Mouse (Mus musculus) hindbrain, postnatal 0 days (tissue): Measurements from ENCODE around the gene Ednrb. TPM values are rescaled to one million over a fixed set of nuclear protein-coding genes. Genes with fewer than 3 reads are reported as not detected.

Experiments used
- ATAC-seq: fragments of 200-750 bp; cut with Nextera tagmentation; 2 replicates; pipeline ENCODE4 v1.8.0; 2017; ENCODE audit warnings: mild to moderate bottlenecking, moderate TSS enrichment, moderate library complexity
- DNase-seq: peaks from one replicate; pipeline ENCODE4 v3.0.0-alpha.2; 2015; ENCODE audit warnings: low spot score
- H3K27ac ChIP-seq: fragments of 300-500 bp; sonication (generic); 2 replicates; pipeline ENCODE4 v1.5.1; 2014; ENCODE audit warnings: mild to moderate bottlenecking
- H3K27me3 ChIP-seq: fragments of 300-500 bp; sonication (generic); 2 replicates; pipeline ENCODE4 v1.6.1; 2014; ENCODE audit warnings: low read length, mixed read lengths; ENCODE audit not compliant: insufficient read depth
- H3K36me3 ChIP-seq: fragments of 300-500 bp; sonication (generic); 2 replicates; pipeline ENCODE4 v1.6.1; 2014; ENCODE audit warnings: low read length, mixed read lengths; ENCODE audit not compliant: insufficient read depth
- H3K4me1 ChIP-seq: fragments of 300-500 bp; sonication (generic); 2 replicates; pipeline ENCODE4 v1.6.1; 2014; ENCODE audit warnings: antibody characterized with exemption, low read length, mixed read lengths; ENCODE audit not compliant: insufficient read depth
- H3K4me2 ChIP-seq: fragments of 300-500 bp; sonication (generic); 2 replicates; pipeline ENCODE4 v1.6.1; 2014; ENCODE audit warnings: low read depth, mild to moderate bottlenecking, low read length, moderate library complexity, mixed read lengths
- H3K4me3 ChIP-seq: fragments of 300-500 bp; sonication (generic); 2 replicates; pipeline ENCODE4 v1.5.1; 2014; ENCODE audit warnings: low read length
- H3K9ac ChIP-seq: fragments of 300-500 bp; sonication (generic); replicated peaks from 2 replicates; pipeline ENCODE4 v1.6.1; 2014; ENCODE audit warnings: mild to moderate bottlenecking, low read length, moderate library complexity, mixed read lengths
- H3K9me3 ChIP-seq: fragments of 300-500 bp; sonication (generic); 2 replicates; pipeline ENCODE4 v1.6.1; 2016; ENCODE audit warnings: low read length, mixed read lengths
- CTCF ChIP-seq: IDR thresholded peaks from 2 replicates; pipeline ENCODE4 v1.5.1; 2016; ENCODE audit warnings: antibody characterized with exemption, control low read depth, low read depth
- WGBS: fragments of 180-500 bp; shearing (Covaris S2); extraction: QIAGEN DNeasy Blood & Tissue Kit; methylation state at CpG from one replicate; pipeline ENCODE4 v1.1.7; 2014; 5-methylcytosine and 5-hydroxymethylcytosine counted together
- polyA plus RNA-seq: library from polyadenylated mRNA; unstranded; fragments of >200 nt; fragmentation: Nextera tagmentation; extraction: Ambion mirVana; gene quantifications from 2 replicates; pipeline ENCODE4 v1.2.1, GENCODE M21; 2015
- total RNA-seq: library from RNA; depleted of rRNA; stranded (reverse); fragments of >200 nt; gene quantifications from 2 replicates; pipeline ENCODE4 v1.2.3, GENCODE M21; 2014; rRNA removed

Gene Ednrb
- total and polyA plus RNA-seq, 2 experiments from 2014 or later: 199 to 208 TPM

- no peak for TF ChIP-seq CTCF
- no peak overlapping the region for H3K9ac ChIP-seq
- DNase-seq (no peak), ATAC-seq (no peak)
- H3K27ac ChIP-seq: peak overlapping the region; percentile 36; the same call in 1 of the 2 replicates
- 27% methylated on average over 9 of the region's 9 CpGs for WGBS
- no peaks in the 10 kb centered on the region for H3K27me3 ChIP-seq
- no peak overlapping the region for H3K4me2 ChIP-seq
- no peaks in the 10 kb centered on the region for H3K9me3 ChIP-seq
- no peaks in the 10 kb centered on the region for H3K36me3 ChIP-seq
- H3K4me1 ChIP-seq: no peaks in the 10 kb centered on the region
- H3K4me3 ChIP-seq: no peak overlapping the region
These were observed 74.6 kb downstream of the Ednrb start for GRCm38 (mm10) chr14:103769319-103770245.

GRCm38 (mm10) chr14:103767488-103767887 is 76.7 kb downstream of the Ednrb start:
- H3K27ac ChIP-seq: no peak overlapping the region
- 40% methylated on average over 6 of the region's 6 CpGs for WGBS
- no peak overlapping the region for H3K4me3 ChIP-seq

More at GRCm38 (mm10) chr14:103767488-103767887, 76.7 kb downstream of the Ednrb start:
- Histone ChIP-seq H3K27me3 (no peaks in the 10 kb centered on the region), H3K9me3 (no peaks in the 10 kb centered on the region), H3K4me2 (no peak overlapping the region), H3K9ac (no peak overlapping the region), H3K36me3 (no peaks in the 10 kb centered on the region), H3K4me1 (no peaks in the 10 kb centered on the region)
- ATAC-seq (no peak), DNase-seq (no peak)
- TF ChIP-seq CTCF: no peak

Other genes starting within 250 kb of the Ednrb start
- 59.5 and 60.3 TPM in 2 replicates for gene Slain1, start 194.2 kb downstream of the Ednrb start, total RNA-seq
- gene Slain1, start 194.2 kb downstream of the Ednrb start, polyA plus RNA-seq: 14.5 and 15.0 TPM in 2 replicates